Mouse (Mus musculus): Measurements from ENCODE around the gene Copg2. TPM values are rescaled to one million over a fixed set of nuclear protein-coding genes. Genes with fewer than 3 reads are reported as not detected.
A peak's percentile ranks its signal among the peaks of the same experiment; 100 is the strongest.

Copg2 gene
- total RNA-seq (2021): 10 to 100 TPM; 13.8 to 14.1 TPM
- long read RNA-seq, experiment 1, partial matches to known transcripts: 3 of 6 reads
- long read RNA-seq, experiment 1, other reads (novel, unspliced or antisense): 2 of 6 reads
- long read RNA-seq, experiment 2, partial matches to known transcripts: 1 of 5 reads
- long read RNA-seq, experiment 2, other reads (novel, unspliced or antisense): 2 of 5 reads

- intact Hi-C loops (cut with DNase I): no loop called here
- peak; percentile 92 to 96 for DNase-seq
These were observed at the start of gene Copg2 for GRCm38 (mm10) chr6:30896195-30896985. Gene Copg2 (minus strand): TSS chr6:30896794.

- no peak for DNase-seq
- intact Hi-C loops (cut with DNase I): no loop called here
These were observed 42.7 kb upstream of the Copg2 start for GRCm38 (mm10) chr6:30939264-30939663.

GRCm38 (mm10) chr6:30922821-30923220 is 26.2 kb upstream of the Copg2 start:
- intact Hi-C loops (cut with DNase I): loop anchor here (10.0 kb wide), 1 partner anchor 388 kb away; no protein-coding TSS in a partner anchor
- DNase-seq: no peak

- no peak for DNase-seq
- intact Hi-C loops (cut with DNase I): loop anchor here (10.0 kb wide), 1 partner anchor 387 kb away; no protein-coding TSS in a partner anchor
These were observed 25.2 kb upstream of the Copg2 start for GRCm38 (mm10) chr6:30921826-30922225.

GRCm38 (mm10) chr6:30920834-30921675 is 24.5 kb upstream of the Copg2 start:
- intact Hi-C loops (cut with DNase I): loop anchor here (10.0 kb wide), 1 partner anchor 386 kb away; no protein-coding TSS in a partner anchor

GRCm38 (mm10) chr6:30915473-30915872 is 18.9 kb upstream of the Copg2 start, which contains the start of gene Tsga13:
Gene Tsga13 (minus strand): TSS chr6:30915573.
- no peak for DNase-seq
- intact Hi-C loops (cut with DNase I): no loop called here

More at GRCm38 (mm10) chr6:30920834-30921675, 24.5 kb upstream of the Copg2 start:
- no peak for DNase-seq

GRCm38 (mm10) chr6:30907970-30908369 is 11.4 kb upstream of the Copg2 start:
- intact Hi-C loops (cut with DNase I): no loop called here
- DNase-seq: no peak

- intact Hi-C loops (cut with DNase I): no loop called here
- no peak for DNase-seq
These were observed 8.3 kb upstream of the Copg2 start for GRCm38 (mm10) chr6:30904911-30905310.

GRCm38 (mm10) chr6:30904033-30904432 is 7.4 kb upstream of the Copg2 start:
- no peak for DNase-seq
- intact Hi-C loops (cut with DNase I): no loop called here

GRCm38 (mm10) chr6:30897520-30897919 is 926 bp upstream of the Copg2 start:
- no peak for DNase-seq
- intact Hi-C loops (cut with DNase I): no loop called here

- DNase-seq: no peak
- intact Hi-C loops (cut with DNase I): no loop called here
These were observed 363 bp upstream of the Copg2 start for GRCm38 (mm10) chr6:30896986-30897327.

GRCm38 (mm10) chr6:30895819-30896194 is 787 bp downstream of the Copg2 start:
- DNase-seq: no peak
- intact Hi-C loops (cut with DNase I): no loop called here

- DNase-seq: no peak
- intact Hi-C loops (cut with DNase I): no loop called here
These were observed 3.5 kb downstream of the Copg2 start for GRCm38 (mm10) chr6:30893081-30893480.

GRCm38 (mm10) chr6:30891761-30892160 is 4.8 kb downstream of the Copg2 start:
- intact Hi-C loops (cut with DNase I): no loop called here

GRCm38 (mm10) chr6:30884856-30885255 is 11.7 kb downstream of the Copg2 start:
- intact Hi-C loops (cut with DNase I): no loop called here
- DNase-seq: no peak

More at GRCm38 (mm10) chr6:30891761-30892160, 4.8 kb downstream of the Copg2 start:
- no peak for DNase-seq

- DNase-seq: no peak
- intact Hi-C loops (cut with DNase I): no loop called here
These were observed 13.1 kb downstream of the Copg2 start for GRCm38 (mm10) chr6:30883491-30883890.

- no peak for DNase-seq
- intact Hi-C loops (cut with DNase I): no loop called here
These were observed 19.9 kb downstream of the Copg2 start for GRCm38 (mm10) chr6:30876661-30877060.

GRCm38 (mm10) chr6:30866501-30866900 is 30.1 kb downstream of the Copg2 start:
- no peak for DNase-seq
- intact Hi-C loops (cut with DNase I): no loop called here

GRCm38 (mm10) chr6:30865031-30865678 is 31.4 kb downstream of the Copg2 start:
- DNase-seq: no peak
- intact Hi-C loops (cut with DNase I): no loop called here

- intact Hi-C loops (cut with DNase I): no loop called here
- DNase-seq: no peak
These were observed 40.6 kb downstream of the Copg2 start for GRCm38 (mm10) chr6:30855956-30856355.

Data from gastrocnemius, postnatal 36 days (tissue).